Mouse (Mus musculus) kidney, adult 8-10 months (tissue): ENCODE measurements around the gene Dab1.

Source experiments
- DNase-seq, 2 experiments: peaks; one replicate each; pipeline ENCODE4 v3.0.0; 2022

The Dab1 gene

GRCm38 (mm10) chr4:104120108-104120507 lies 500.9 kb downstream of the Dab1 start:
- no peak for DNase-seq

GRCm38 (mm10) chr4:104121959-104122358 lies 502.8 kb downstream of the Dab1 start:
- DNase-seq = no peak

- no peak for DNase-seq
Measured at GRCm38 (mm10) chr4:104122364-104122763, 503.2 kb downstream of the Dab1 start.

- DNase-seq = no peak
Measured at GRCm38 (mm10) chr4:104153637-104154036, 534.5 kb downstream of the Dab1 start.

- DNase-seq = no peak
Measured at GRCm38 (mm10) chr4:104178067-104178466, 558.9 kb downstream of the Dab1 start.

GRCm38 (mm10) chr4:104186311-104186710 lies 567.2 kb downstream of the Dab1 start:
- DNase-seq = no peak

GRCm38 (mm10) chr4:104198635-104199034 lies 579.5 kb downstream of the Dab1 start:
- DNase-seq = no peak

GRCm38 (mm10) chr4:104201686-104202085 lies 582.5 kb downstream of the Dab1 start:
- DNase-seq = no peak

GRCm38 (mm10) chr4:104204047-104204446 lies 584.9 kb downstream of the Dab1 start:
- DNase-seq = no peak

- DNase-seq = no peak
Measured at GRCm38 (mm10) chr4:104206639-104207038, 587.5 kb downstream of the Dab1 start.

- DNase-seq = peak in 1 of 2 experiments; percentile 34
Measured at GRCm38 (mm10) chr4:104209081-104209480, 589.9 kb downstream of the Dab1 start.

GRCm38 (mm10) chr4:104210796-104211195 lies 591.6 kb downstream of the Dab1 start:
- no peak for DNase-seq

- no peak for DNase-seq
Measured at GRCm38 (mm10) chr4:104211531-104212455, 592.6 kb downstream of the Dab1 start.

- DNase-seq = no peak
Measured at GRCm38 (mm10) chr4:104214724-104215123, 595.6 kb downstream of the Dab1 start.

- no peak for DNase-seq
Measured at GRCm38 (mm10) chr4:104217336-104217735, 598.2 kb downstream of the Dab1 start.

- peak; percentile 55 to 64 for DNase-seq
Measured at GRCm38 (mm10) chr4:104218765-104219164, 599.6 kb downstream of the Dab1 start.

GRCm38 (mm10) chr4:104220099-104220498 lies 600.9 kb downstream of the Dab1 start:
- no peak for DNase-seq

- DNase-seq = no peak
Measured at GRCm38 (mm10) chr4:104229296-104229695, 610.1 kb downstream of the Dab1 start.

- DNase-seq = no peak
Measured at GRCm38 (mm10) chr4:104246506-104246905, 627.3 kb downstream of the Dab1 start.

- no peak for DNase-seq
Measured at GRCm38 (mm10) chr4:104249462-104249861, 630.3 kb downstream of the Dab1 start.

GRCm38 (mm10) chr4:104257776-104258175 lies 638.6 kb downstream of the Dab1 start:
- no peak for DNase-seq

GRCm38 (mm10) chr4:104269422-104270172 lies 650.4 kb downstream of the Dab1 start:
- DNase-seq = no peak

GRCm38 (mm10) chr4:104270173-104270557 lies 651.0 kb downstream of the Dab1 start:
- DNase-seq = no peak

- no peak for DNase-seq
Measured at GRCm38 (mm10) chr4:104275260-104275659, 656.1 kb downstream of the Dab1 start.
